Mouse (Mus musculus) lung, adult 2 months (tissue): ENCODE data around the gene Rc3h1.

Experiments
- CTCF ChIP-seq: fragments of 200-500 bp; IDR thresholded peaks from 2 replicates; pipeline ENCODE4 v1.5.1; 2011; ENCODE audit warnings: mild to moderate bottlenecking, low read length, control low read depth; ENCODE audit not compliant: insufficient read depth
- POLR2A ChIP-seq: fragments of 200-500 bp; IDR thresholded peaks from 2 replicates; pipeline ENCODE4 v1.6.1; 2011; ENCODE audit warnings: low read depth, mild to moderate bottlenecking, control low read depth, low read length, borderline replicate concordance; ENCODE audit errors: extremely low read depth

DNA sequence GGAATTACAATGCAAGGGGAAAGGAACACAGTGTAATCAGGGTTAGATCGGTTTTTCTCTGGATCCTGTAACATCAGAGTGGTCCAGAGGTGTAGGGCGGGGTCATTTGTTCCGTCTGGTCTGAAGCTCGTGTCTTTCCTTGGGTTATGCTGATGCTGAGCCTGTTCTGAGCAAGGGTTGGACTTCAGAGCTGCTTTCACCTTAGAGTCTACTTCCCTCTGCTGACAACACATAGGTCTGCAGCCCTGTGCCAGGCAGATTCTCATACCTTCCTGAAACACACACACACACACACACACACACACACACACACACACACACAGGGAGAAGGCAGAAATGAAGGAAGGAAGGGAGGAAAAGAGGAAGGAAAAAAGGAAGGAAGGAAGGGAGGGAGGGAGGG, 43.2 kb upstream of the Rc3h1 start:
- TF ChIP-seq CTCF (peak; percentile 8; the same call in 1 of the 2 replicates), POLR2A (no peak)
